Mouse (Mus musculus): ENCODE measurements around the gene Fam71b. TPM values are rescaled to one million over a fixed set of nuclear protein-coding genes. Genes with fewer than 3 reads are reported as not detected.

Fam71b gene
- not detected in 2 replicates for polyA plus RNA-seq (2016; fragmentation: Nextera tagmentation; extraction: Ambion mirVana)

DNA sequence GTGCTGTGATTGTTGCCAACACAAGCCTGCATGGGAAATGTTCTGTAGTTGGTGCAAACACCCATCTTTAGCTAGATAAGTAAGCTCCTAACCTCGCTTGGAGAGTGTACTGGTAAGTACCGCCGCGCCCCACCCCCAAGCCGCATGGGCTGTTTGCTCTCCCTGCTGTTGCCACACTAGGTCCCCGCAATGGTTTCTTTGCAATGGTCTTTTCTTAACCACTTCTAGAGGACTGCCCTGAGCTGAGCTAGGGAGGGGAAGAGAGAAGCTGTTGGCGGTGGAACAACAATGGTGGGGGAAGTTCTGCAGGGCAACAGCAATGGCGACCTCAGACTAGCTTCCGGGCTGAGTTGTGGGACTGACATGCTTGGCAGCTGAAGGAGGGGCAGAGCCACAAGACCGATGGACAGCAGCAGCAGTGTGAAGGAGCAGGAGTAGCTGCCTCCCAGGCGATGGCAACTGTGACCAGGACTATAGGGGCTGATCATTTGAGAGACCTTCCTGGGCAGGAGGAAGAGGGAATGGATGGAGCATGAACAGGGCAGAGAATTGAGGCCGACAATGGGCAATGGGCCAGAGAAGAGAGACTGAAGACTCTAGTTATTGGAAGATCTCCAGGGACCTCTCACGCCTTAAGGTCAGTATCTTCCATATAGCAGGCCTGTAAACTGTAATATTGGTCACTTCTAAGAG is at the start of gene Fam71b:
Fam71b (plus strand) TSS at position 393 of the 693 bp plus-strand sequence.
- no peaks in the 10 kb centered on the region for H3K27me3 ChIP-seq
- no peak for ATAC-seq (ENCODE audit: insufficient number of reproducible peaks, insufficient read depth, low FRiP score, low TSS enrichment, low read depth)
- no peak within 1 kb of the TSS for H3K4me2 ChIP-seq
- H3K9ac ChIP-seq (replicated peaks): no peak within 1 kb of the TSS
- H3K9me3 ChIP-seq: no peaks in the 10 kb centered on the region
- no peaks in the 10 kb centered on the region for H3K4me1 ChIP-seq (replicated peaks)
- H3K4me3 ChIP-seq (replicated peaks): no peak within 1 kb of the TSS
- 83% methylated on average over 13 of the region's 13 CpGs for WGBS
- H3K27ac ChIP-seq: no peak within 1 kb of the TSS
- no peaks in the 10 kb centered on the region for H3K36me3 ChIP-seq

DNA sequence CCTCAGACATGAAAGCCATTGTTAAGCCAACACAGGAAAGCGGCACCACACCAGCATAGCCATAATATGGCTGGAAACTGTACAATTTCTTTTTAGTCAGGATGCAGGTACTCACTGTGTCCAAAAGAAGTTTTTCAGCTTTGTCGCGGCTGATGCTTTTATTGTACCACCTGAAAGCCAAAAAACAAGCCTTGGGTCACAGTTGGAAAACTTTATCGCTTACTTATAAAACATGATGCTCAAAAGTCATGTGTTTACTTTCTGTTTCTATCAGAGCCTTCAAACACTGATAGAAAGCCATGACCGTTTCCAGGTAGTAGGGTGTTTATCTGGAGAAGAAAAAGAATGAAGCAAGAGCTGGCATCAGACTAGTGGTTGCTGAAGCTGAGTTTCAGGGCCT is 48.6 kb upstream of the Fam71b start:
- no peaks in the 10 kb centered on the region for H3K27me3 ChIP-seq
- peak overlapping the region; percentile 53; the same call in 1 of the 2 replicates for H3K27ac ChIP-seq
- H3K9ac ChIP-seq (replicated peaks): no peak overlapping the region
- no peak for ATAC-seq (ENCODE audit: insufficient number of reproducible peaks, insufficient read depth, low FRiP score, low TSS enrichment, low read depth)
- no peaks in the 10 kb centered on the region for H3K36me3 ChIP-seq
- WGBS: 74% methylated on average over 5 of the region's 5 CpGs
- H3K4me1 ChIP-seq (replicated peaks): peaks cover 45% of the 10 kb centered on the region
- H3K9me3 ChIP-seq: no peaks in the 10 kb centered on the region
- H3K4me2 ChIP-seq: no peak overlapping the region
- no peak overlapping the region for H3K4me3 ChIP-seq (replicated peaks)

DNA sequence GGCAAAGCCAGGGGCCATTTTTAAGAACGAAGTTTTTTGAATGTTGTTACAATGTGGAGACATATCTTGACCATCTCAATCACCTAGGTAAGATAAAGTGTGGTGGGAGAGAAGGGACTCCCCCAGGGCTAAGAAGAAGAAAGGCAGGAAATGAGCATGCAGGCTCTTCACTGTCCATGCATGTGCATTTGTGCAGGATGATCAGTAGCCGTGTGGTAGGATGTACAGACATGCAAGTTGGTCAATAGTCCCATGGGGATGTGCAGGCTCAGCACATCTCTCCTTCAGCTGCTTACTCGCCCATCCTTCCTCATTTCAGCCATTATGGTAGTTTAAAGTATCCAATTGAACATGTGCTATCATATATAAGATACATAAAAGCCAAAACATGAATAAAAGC is 47.9 kb upstream of the Fam71b start:
- Histone ChIP-seq H3K4me3 (replicated peaks) (no peak overlapping the region), H3K9ac (replicated peaks) (no peak overlapping the region), H3K27me3 (no peaks in the 10 kb centered on the region), H3K36me3 (no peaks in the 10 kb centered on the region), H3K4me2 (no peak overlapping the region), H3K4me1 (replicated peaks) (peaks cover 42% of the 10 kb centered on the region), H3K27ac (no peak overlapping the region), H3K9me3 (no peaks in the 10 kb centered on the region)
- 86% methylated on average over 3 of the region's 3 CpGs for WGBS
- no peak for ATAC-seq (ENCODE audit: insufficient number of reproducible peaks, insufficient read depth, low FRiP score, low TSS enrichment, low read depth)

DNA sequence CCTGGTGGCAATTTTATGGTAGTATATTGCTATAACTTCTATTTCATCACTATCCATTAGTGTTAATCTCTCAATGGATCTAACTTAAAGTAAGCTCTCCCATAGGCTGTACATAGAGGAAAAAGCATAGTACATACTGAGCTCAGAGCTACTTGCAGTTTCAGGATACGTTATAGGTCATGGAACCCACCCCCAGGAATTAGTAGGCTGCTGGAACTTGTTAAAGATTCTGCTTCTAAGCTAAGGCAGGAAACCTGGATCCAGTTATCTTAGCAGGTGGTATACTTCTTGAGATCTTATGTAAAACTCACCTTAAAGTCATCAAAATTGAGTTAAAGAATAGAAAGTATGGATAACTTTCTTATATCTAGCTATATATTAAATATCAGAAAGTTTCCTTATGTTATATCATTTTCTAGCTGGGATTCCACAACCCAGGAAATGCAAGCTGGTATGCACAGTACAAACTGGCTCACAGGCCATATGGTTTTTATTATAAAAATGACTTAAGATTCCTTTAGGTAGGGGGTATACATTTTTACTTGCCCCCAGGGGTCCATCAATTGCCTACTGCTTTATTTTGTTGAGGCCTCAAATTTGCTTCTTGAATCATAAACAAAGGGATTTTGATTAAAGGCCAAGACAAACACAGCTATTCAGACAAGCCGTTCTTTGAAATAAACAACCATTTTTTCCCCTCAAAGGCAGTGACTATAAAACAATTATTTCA is 46.5 kb upstream of the Fam71b start:
- Histone ChIP-seq H3K4me2 (no peak overlapping the region), H3K4me1 (replicated peaks) (peaks cover 32% of the 10 kb centered on the region), H3K36me3 (no peaks in the 10 kb centered on the region), H3K9ac (replicated peaks) (no peak overlapping the region), H3K9me3 (no peaks in the 10 kb centered on the region), H3K27me3 (no peaks in the 10 kb centered on the region), H3K4me3 (replicated peaks) (no peak overlapping the region), H3K27ac (peak overlapping the region; percentile 74)
- 9% methylated on average over 2 of the region's 2 CpGs for WGBS
- peak; percentile 85 for ATAC-seq (ENCODE audit: insufficient number of reproducible peaks, insufficient read depth, low FRiP score, low TSS enrichment, low read depth)

DNA sequence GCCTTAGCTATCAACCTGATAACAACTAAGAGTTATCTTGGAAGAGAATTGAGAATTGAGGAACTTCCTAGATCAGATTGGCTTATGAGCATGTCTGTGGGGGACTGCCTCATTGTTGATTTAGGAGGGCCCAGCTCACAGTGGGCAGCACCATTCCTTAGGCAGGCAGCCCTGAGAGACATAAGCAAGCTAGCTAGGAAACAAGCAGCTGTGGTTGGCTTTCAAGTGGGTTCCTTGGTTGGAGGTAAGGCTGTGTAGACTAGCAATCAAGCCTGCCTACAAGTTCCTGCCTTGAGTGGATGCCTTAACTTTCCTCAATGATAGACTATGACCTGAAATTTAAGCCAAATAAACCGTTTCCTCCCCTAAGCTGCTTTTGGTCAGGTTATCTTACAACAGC is 38.0 kb upstream of the Fam71b start:
- WGBS: 74% methylated on average over 1 of the region's 1 CpGs
- Histone ChIP-seq H3K27ac (no peak overlapping the region), H3K9me3 (no peaks in the 10 kb centered on the region), H3K9ac (replicated peaks) (no peak overlapping the region), H3K4me1 (replicated peaks) (peaks cover 18% of the 10 kb centered on the region), H3K36me3 (no peaks in the 10 kb centered on the region), H3K4me2 (no peak overlapping the region), H3K4me3 (replicated peaks) (no peak overlapping the region), H3K27me3 (no peaks in the 10 kb centered on the region)
- no peak for ATAC-seq (ENCODE audit: insufficient number of reproducible peaks, insufficient read depth, low FRiP score, low TSS enrichment, low read depth)

DNA sequence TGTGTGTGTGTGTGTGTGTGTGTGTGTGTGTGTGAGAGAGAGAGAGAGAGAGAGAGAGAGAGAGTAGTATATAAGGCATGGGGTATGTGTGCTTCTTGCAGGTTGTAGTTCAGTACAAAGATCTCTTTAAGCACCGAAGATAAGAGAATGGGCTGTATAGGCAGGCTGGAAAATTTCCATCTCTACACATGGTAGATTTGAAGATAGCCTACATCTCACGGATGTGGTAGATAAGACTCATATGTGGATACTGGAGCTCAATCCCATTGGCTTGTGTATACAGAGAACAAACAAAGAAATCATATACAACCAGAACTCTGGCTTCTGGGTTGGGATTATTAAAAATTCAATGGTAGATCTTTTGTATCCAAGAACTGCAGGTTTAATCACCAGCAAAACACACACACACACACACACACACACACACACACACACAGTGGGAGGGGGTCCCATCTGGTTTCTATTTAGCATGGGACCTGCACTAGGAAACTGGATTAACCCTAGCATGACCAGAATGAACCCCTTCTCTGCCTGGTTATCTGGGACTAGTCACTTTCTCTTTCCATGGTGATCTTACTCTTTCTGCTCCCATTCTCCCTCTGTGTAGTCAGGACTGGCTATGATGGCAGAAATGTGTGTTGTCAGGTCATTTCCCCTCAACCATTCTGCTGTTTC is 35.2 kb upstream of the Fam71b start:
- ATAC-seq (ENCODE audit: insufficient number of reproducible peaks, insufficient read depth, low FRiP score, low TSS enrichment, low read depth): no peak

DNA sequence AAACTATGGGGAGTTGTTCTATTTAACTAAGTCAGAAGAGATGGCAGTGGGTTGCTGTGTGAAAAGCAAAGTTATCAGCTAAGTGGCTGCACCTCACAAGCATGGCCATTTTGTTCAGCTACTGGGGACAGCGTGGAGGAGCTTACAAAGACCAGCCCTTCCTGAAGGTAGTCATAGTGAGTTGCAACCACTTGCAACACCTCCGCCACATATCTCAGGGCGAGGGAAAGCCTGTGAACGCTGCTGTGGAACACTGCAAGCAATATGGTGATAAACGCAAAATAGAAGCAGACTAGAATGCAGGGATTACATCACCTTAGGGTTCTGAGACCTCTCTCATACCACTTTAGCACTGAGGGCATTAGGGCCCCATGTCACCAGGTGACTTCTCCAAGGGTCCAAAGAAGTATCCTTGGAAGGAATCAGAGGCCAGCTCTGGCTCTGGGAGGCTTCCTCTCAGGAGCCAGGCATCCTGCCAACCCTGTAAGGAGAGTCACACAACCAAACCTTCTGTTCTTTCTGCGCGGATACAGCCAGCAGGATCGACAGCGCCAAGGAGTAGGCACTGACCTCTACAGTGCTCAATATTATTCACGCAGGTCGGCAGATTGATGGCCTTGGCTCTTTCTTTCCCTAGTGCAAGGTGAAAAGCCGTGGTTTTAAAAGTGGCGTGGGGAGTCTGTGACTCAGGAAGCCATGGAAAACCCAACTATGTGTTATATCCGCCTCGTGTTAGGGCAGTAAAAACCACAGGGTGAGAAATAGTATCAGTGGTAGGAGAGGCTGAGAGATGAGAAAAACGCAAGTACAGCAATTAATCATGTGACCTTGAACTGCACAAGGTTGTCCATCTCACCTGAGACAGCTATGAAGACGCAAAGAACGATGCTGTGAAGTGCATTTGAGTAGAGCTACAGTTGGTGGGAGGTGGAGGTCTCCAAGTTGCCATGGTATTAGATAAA is 34.0 kb upstream of the Fam71b start:
- H3K4me3 ChIP-seq (replicated peaks): no peak overlapping the region
- H3K9me3 ChIP-seq: no peaks in the 10 kb centered on the region
- peak overlapping the region; percentile 72 for H3K27ac ChIP-seq
- no peak overlapping the region for H3K4me2 ChIP-seq
- peaks cover 18% of the 10 kb centered on the region for H3K4me1 ChIP-seq (replicated peaks)
- H3K9ac ChIP-seq (replicated peaks): no peak overlapping the region
- no peaks in the 10 kb centered on the region for H3K27me3 ChIP-seq
- ATAC-seq (ENCODE audit: insufficient number of reproducible peaks, insufficient read depth, low FRiP score, low TSS enrichment, low read depth): no peak
- H3K36me3 ChIP-seq: no peaks in the 10 kb centered on the region
- WGBS: 71% methylated on average over 18 of the region's 18 CpGs

More for the DNA sequence above, 35.2 kb upstream of the Fam71b start:
- H3K36me3 ChIP-seq: no peaks in the 10 kb centered on the region
- 0 out of 2 replicates have a peak overlapping the region, but pooled peaks have one; percentile 72 for H3K27ac ChIP-seq
- no peaks in the 10 kb centered on the region for H3K27me3 ChIP-seq
- no peak overlapping the region for H3K9ac ChIP-seq (replicated peaks)
- H3K4me3 ChIP-seq (replicated peaks): no peak overlapping the region
- no peaks in the 10 kb centered on the region for H3K9me3 ChIP-seq
- H3K4me1 ChIP-seq (replicated peaks): peaks cover 18% of the 10 kb centered on the region
- no peak overlapping the region for H3K4me2 ChIP-seq
- WGBS: 54% methylated on average over 2 of the region's 2 CpGs

DNA sequence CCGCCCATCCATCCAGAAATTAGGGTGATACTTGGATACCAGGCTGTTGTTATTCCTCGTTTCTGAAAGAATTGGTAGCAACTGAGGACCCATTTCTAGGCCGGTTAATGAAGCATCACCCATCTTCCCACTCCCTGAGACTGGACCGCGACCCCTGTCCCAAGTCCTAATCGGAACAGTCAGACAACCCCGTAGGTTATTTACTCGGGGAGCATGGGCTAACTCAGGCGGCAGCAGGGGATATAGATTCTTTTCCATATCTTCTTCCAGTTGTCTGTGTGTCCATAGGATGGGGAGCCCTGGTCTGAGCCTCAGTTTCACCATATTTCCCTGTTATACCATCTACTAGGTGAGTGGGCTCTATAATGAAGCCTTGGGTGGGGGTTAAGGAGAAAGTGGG is 32.5 kb upstream of the Fam71b start:
- H3K4me1 ChIP-seq (replicated peaks): peaks cover 18% of the 10 kb centered on the region

DNA sequence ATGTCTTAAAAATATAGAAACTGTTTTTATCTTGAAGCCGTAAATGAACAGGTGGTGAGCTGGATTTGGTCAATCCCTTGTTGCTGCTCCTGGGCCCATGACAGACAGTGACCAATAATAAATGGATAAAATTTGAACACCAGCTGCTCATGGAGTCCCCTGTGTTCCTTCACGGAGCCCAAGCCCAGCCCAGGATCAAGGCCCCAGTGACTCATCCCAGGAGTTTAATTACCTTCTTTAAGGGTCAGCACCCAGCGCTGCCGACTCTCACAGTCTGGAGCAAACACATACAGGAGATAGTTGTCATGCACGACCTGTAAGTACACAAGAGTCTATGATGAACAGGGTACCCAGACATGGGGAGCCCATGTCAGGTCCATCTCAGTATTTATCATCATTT is 30.6 kb upstream of the Fam71b start:
- Histone ChIP-seq H3K4me2 (no peak overlapping the region), H3K4me3 (replicated peaks) (no peak overlapping the region), H3K9me3 (no peaks in the 10 kb centered on the region), H3K36me3 (no peaks in the 10 kb centered on the region), H3K4me1 (replicated peaks) (peaks cover 18% of the 10 kb centered on the region), H3K9ac (replicated peaks) (no peak overlapping the region), H3K27ac (no peak overlapping the region), H3K27me3 (no peaks in the 10 kb centered on the region)
- 66% methylated on average over 5 of the region's 5 CpGs for WGBS
- ATAC-seq (ENCODE audit: insufficient number of reproducible peaks, insufficient read depth, low FRiP score, low TSS enrichment, low read depth): no peak

More for the DNA sequence above, 32.5 kb upstream of the Fam71b start:
- Histone ChIP-seq H3K9me3 (no peaks in the 10 kb centered on the region), H3K27me3 (no peaks in the 10 kb centered on the region), H3K4me2 (no peak overlapping the region), H3K36me3 (no peaks in the 10 kb centered on the region), H3K9ac (replicated peaks) (no peak overlapping the region), H3K27ac (no peak overlapping the region), H3K4me3 (replicated peaks) (no peak overlapping the region)
- WGBS: 95% methylated on average over 9 of the region's 9 CpGs
- no peak for ATAC-seq (ENCODE audit: insufficient number of reproducible peaks, insufficient read depth, low FRiP score, low TSS enrichment, low read depth)

DNA sequence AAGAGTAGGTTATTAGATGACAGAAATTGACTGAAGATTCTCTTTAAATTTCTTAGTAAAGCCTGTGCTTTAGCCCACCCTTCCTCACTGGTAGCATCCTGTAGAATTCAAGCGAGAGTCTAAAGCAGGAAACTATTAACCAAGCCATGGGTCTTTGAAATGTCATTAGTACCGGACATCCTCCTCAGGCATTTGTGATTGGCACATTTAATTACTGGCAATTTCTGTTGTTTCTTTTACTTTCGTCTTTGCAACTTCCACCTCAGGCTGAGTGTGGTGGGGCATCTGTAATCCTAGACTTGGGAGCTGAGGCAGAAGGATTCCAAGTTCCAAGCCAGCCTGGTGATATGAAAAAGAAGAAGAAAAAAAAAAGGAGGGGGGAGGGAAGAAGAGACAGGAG is 30.0 kb upstream of the Fam71b start:
- Histone ChIP-seq H3K4me2 (no peak overlapping the region), H3K9me3 (no peaks in the 10 kb centered on the region), H3K9ac (replicated peaks) (no peak overlapping the region), H3K27me3 (no peaks in the 10 kb centered on the region), H3K27ac (no peak overlapping the region), H3K36me3 (no peaks in the 10 kb centered on the region), H3K4me1 (replicated peaks) (peaks cover 11% of the 10 kb centered on the region), H3K4me3 (replicated peaks) (no peak overlapping the region)
- ATAC-seq (ENCODE audit: insufficient number of reproducible peaks, insufficient read depth, low FRiP score, low TSS enrichment, low read depth): no peak
- WGBS: 32% methylated on average over 3 of the region's 3 CpGs

Measured in limb, embryonic 12.5 days (tissue).